In the genomic region with DNA sequence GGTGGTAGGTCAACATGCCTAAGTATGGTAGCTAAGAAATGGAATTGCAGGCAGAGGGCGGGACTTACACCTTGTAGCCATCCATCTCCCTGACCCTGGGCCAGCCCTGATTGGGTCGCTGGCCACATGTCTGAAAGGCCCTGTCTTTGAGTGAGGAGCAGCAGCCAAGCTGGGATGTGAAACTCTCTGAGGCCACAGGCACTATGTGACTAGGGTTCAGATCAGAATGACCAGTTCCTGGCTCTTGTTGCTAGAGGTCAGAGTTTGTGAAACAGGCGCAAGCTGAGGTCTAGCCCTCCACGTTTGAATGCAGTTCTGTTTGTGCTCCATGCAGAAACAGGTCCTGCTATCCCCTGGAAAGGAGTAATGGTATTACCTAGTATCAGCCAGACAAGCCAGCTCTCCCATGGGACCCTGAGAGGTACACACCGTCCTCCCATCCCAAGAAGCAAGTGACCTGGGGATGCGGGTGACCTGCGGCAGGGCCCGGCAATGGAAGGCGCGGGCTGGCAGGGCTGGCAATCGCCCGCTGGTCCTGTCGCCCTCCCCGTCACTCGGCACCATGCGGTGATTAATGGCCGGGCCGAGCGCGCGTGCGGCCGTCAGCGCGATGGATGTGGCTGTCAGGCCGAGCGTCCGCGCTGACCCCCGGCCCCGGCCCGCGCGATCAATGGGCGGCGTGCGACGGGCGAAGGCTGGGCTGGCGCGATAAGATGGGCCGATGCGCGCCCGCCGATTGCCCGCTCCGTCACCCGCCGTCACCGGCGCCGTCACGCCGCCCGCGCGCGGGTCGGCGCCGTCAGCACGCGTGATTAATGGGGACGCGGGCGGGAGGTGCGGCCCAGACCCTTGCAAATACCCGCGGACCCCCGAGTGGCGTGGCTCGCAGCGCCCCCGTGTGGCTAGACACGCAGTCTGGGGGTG, we compare ENCODE assay signal across 8 mouse cellular contexts. TPM values are rescaled to one million over a fixed set of nuclear protein-coding genes. Genes with fewer than 3 reads are reported as not detected.
A peak's percentile ranks its signal among the peaks of the same experiment; 100 is the strongest.
DNase-seq lines count a peak whose midpoint lies in the region; ATAC-seq and TF ChIP-seq lines count a peak whose summit lies in the region.

No protein-coding gene starts in this region.

- DNase-seq in thymus, adult 2 months: peak; percentile 48
- no peak for DNase-seq in thymus, adult 18-20 months
- DNase-seq in gastrocnemius, postnatal 4 days (ENCODE audit: low spot score in 2 of 2): peak; percentile 59 to 60
- DNase-seq in liver, embryonic 14.5 days (ENCODE audit: low read depth in 3 of 3, low spot score in 3 of 3): peak in 2 of 3 experiments; percentile 45
- peak; percentile 88 for DNase-seq in neural tube, embryonic 11.5 days (ENCODE audit: low spot score)
- peak; percentile 87 for DNase-seq in testis, postnatal 10 days (ENCODE audit: low spot score)

- peak overlapping the region; percentile 61 for H3K9ac ChIP-seq in kidney, embryonic 15.5 days
- peak overlapping the region; percentile 78 for H3K9ac ChIP-seq in liver, embryonic 14.5 days (replicated peaks)
- H3K9ac ChIP-seq in neural tube, embryonic 11.5 days (ENCODE audit: low read length): peak overlapping the region; percentile 58

- H3K4me3 ChIP-seq in thymus, adult 2 months (ENCODE audit: control insufficient read depth, insufficient read depth, low read length): peak overlapping the region; percentile 15
- H3K4me3 ChIP-seq in kidney, embryonic 15.5 days (replicated peaks): peak overlapping the region; percentile 62
- H3K4me3 ChIP-seq in liver, embryonic 14.5 days (ENCODE audit: insufficient read depth in 1 of 2, low read depth in 2 of 2, low read length in 2 of 2): peak overlapping the region; percentile 41 to 65
- H3K4me3 ChIP-seq in neural tube, embryonic 11.5 days (ENCODE audit: low read depth, low read length): peak overlapping the region; percentile 40

- whole genome bisulfite sequencing in thymus, adult 2 months: 9% methylated on average over 76 of the region's 76 CpGs
- whole genome bisulfite sequencing in kidney, embryonic 15.5 days: 3% methylated on average over 76 of the region's 76 CpGs
- 4% methylated on average over 76 of the region's 76 CpGs for WGBS in liver, embryonic 14.5 days (ENCODE audit: insufficient replicate concordance)
- 2% methylated on average over 76 of the region's 76 CpGs for WGBS in neural tube, embryonic 11.5 days

- H3K36me3 ChIP-seq in thymus, adult 2 months (ENCODE audit: control insufficient read depth, insufficient read depth, low read length): peaks cover 23% of the 10 kb centered on the region
- H3K36me3 ChIP-seq in kidney, embryonic 15.5 days: peaks cover 58% of the 10 kb centered on the region
- H3K36me3 ChIP-seq in liver, embryonic 14.5 days (replicated peaks; ENCODE audit: control insufficient read depth, insufficient read depth, low read depth): peaks cover 24% of the 10 kb centered on the region
- peaks cover 11% of the 10 kb centered on the region for H3K36me3 ChIP-seq in neural tube, embryonic 11.5 days (ENCODE audit: control insufficient read depth, insufficient read depth, low read length)

- no peaks in the 10 kb centered on the region for H3K9me3 ChIP-seq in kidney, embryonic 15.5 days (replicated peaks)
- H3K9me3 ChIP-seq in liver, embryonic 14.5 days (ENCODE audit: control insufficient read depth, low read length): no peaks in the 10 kb centered on the region
- no peaks in the 10 kb centered on the region for H3K9me3 ChIP-seq in neural tube, embryonic 11.5 days (ENCODE audit: control insufficient read depth, low read length)

- no peak for TF ChIP-seq EP300 in liver, embryonic 14.5 days (IDR thresholded peaks at IDR 0.05; ENCODE audit: low read depth)

- no peak overlapping the region for H3K27ac ChIP-seq in thymus, adult 2 months (ENCODE audit: control insufficient read depth, insufficient read depth, low read length)
- no peak overlapping the region for H3K27ac ChIP-seq in kidney, embryonic 15.5 days
- peak overlapping the region; percentile 67 for H3K27ac ChIP-seq in liver, embryonic 14.5 days
- no peak overlapping the region for H3K27ac ChIP-seq in neural tube, embryonic 11.5 days (ENCODE audit: low read depth, low read length)

- peak overlapping the region; percentile 97 for H3K4me2 ChIP-seq in kidney, embryonic 15.5 days
- H3K4me2 ChIP-seq in liver, embryonic 14.5 days (ENCODE audit: low read depth): peak overlapping the region; percentile 97
- H3K4me2 ChIP-seq in neural tube, embryonic 11.5 days (ENCODE audit: low read depth): peak overlapping the region; percentile 80

- H3K4me1 ChIP-seq in thymus, adult 2 months (replicated peaks; ENCODE audit: control insufficient read depth, insufficient read depth, low read length): no peaks in the 10 kb centered on the region; the same call in 1 of the 2 replicates
- peaks cover 16% of the 10 kb centered on the region for H3K4me1 ChIP-seq in kidney, embryonic 15.5 days
- peaks cover 39 to 42% of the 10 kb centered on the region in 2 experiments for H3K4me1 ChIP-seq in liver, embryonic 14.5 days (replicated peaks; ENCODE audit: control insufficient read depth in 2 of 2, insufficient read depth in 2 of 2, low read length in 1 of 2)
- H3K4me1 ChIP-seq in neural tube, embryonic 11.5 days (ENCODE audit: control insufficient read depth, insufficient read depth, low read length): no peaks in the 10 kb centered on the region; the same call in 1 of the 2 replicates

- TF ChIP-seq POLR2A in thymus, adult 2 months (IDR thresholded peaks at IDR 0.05; ENCODE audit: control insufficient read depth, extremely low read depth, insufficient read depth, low read length, poor library complexity): no peak

- peak; percentile 21; the same call in 1 of the 2 replicates for ATAC-seq in common myeloid progenitor, adult 5-6 weeks (replicated peaks; ENCODE audit: low read depth, poor library complexity, severe bottlenecking)
- ATAC-seq in kidney, embryonic 15.5 days (replicated peaks; ENCODE audit: low FRiP score): peak; percentile 69
- ATAC-seq in liver, embryonic 14.5 days (ENCODE audit: insufficient read depth): peak; percentile 60
- ATAC-seq in neural tube, embryonic 11.5 days (ENCODE audit: insufficient read depth, low FRiP score, low TSS enrichment): peak; percentile 89

- H3K27me3 ChIP-seq in thymus, adult 2 months (ENCODE audit: control insufficient read depth, insufficient read depth, low read length): no peaks in the 10 kb centered on the region; the same call in 1 of the 2 replicates
- no peaks in the 10 kb centered on the region for H3K27me3 ChIP-seq in kidney, embryonic 15.5 days
- H3K27me3 ChIP-seq in liver, embryonic 14.5 days (ENCODE audit: control insufficient read depth, insufficient read depth, low read length): no peaks in the 10 kb centered on the region
- H3K27me3 ChIP-seq in neural tube, embryonic 11.5 days (ENCODE audit: control insufficient read depth, insufficient read depth, low read length): no peaks in the 10 kb centered on the region

- peak; percentile 90 for TF ChIP-seq CTCF in thymus, adult 2 months (IDR thresholded peaks at IDR 0.05; ENCODE audit: borderline replicate concordance, control insufficient read depth, extremely low read depth, insufficient read depth, low read length, poor library complexity)
- TF ChIP-seq CTCF in liver, embryonic 14.5 days (IDR thresholded peaks at IDR 0.05; ENCODE audit: low read depth): peak; percentile 82

RNA-seq across cellular contexts. Expression of a gene that starts 19.0 kb away (rescaled TPM):
- polyA plus RNA-seq in thymus, adult 2 months (2012; rRNA removed): 287 and 301 TPM in 2 replicates
- 76.9 and 101 TPM in 2 replicates for total RNA-seq in common myeloid progenitor, adult 5-6 weeks (2017)
- total RNA-seq in gastrocnemius, postnatal 4 days (2021): 100 to 1,000 TPM; 117 to 128 TPM
- polyA plus RNA-seq in kidney, embryonic 15.5 days (2015; fragmentation: Nextera tagmentation; extraction: Ambion mirVana): 239 and 245 TPM in 2 replicates
- polyA plus RNA-seq in liver, embryonic 14.5 days (2012; rRNA removed): 66.9 and 67.7 TPM in 2 replicates
- 86.9 and 90.0 TPM in 2 replicates for polyA plus RNA-seq in liver, embryonic 14.5 days (2014; fragmentation: Nextera tagmentation; extraction: Ambion mirVana)
- polyA plus RNA-seq in neural tube, embryonic 11.5 days (2014; fragmentation: Nextera tagmentation; extraction: Ambion mirVana): 190 and 195 TPM in 2 replicates

RNA-seq across cellular contexts. Expression of a gene that starts 34.5 kb away (rescaled TPM):
- 52.1 and 52.2 TPM in 2 replicates for polyA plus RNA-seq in thymus, adult 2 months (2012; rRNA removed)
- 187 and 204 TPM in 2 replicates for total RNA-seq in common myeloid progenitor, adult 5-6 weeks (2017)
- 10 to 100 TPM; 35.0 to 36.0 TPM for total RNA-seq in gastrocnemius, postnatal 4 days (2021)
- 163 and 170 TPM in 2 replicates for polyA plus RNA-seq in kidney, embryonic 15.5 days (2015; fragmentation: Nextera tagmentation; extraction: Ambion mirVana)
- 33.8 and 49.1 TPM in 2 replicates for polyA plus RNA-seq in liver, embryonic 14.5 days (2012; rRNA removed)
- polyA plus RNA-seq in liver, embryonic 14.5 days (2014; fragmentation: Nextera tagmentation; extraction: Ambion mirVana): 72.6 and 79.8 TPM in 2 replicates
- polyA plus RNA-seq in neural tube, embryonic 11.5 days (2014; fragmentation: Nextera tagmentation; extraction: Ambion mirVana): 166 and 170 TPM in 2 replicates

RNA-seq across cellular contexts. Expression of a gene that starts 53.4 kb away (rescaled TPM):
- polyA plus RNA-seq in thymus, adult 2 months (2012; rRNA removed): 79.5 and 83.6 TPM in 2 replicates
- total RNA-seq in common myeloid progenitor, adult 5-6 weeks (2017): 16.9 and 18.7 TPM in 2 replicates
- total RNA-seq in gastrocnemius, postnatal 4 days (2021): 10 to 100 TPM; 13.8 to 14.4 TPM
- polyA plus RNA-seq in kidney, embryonic 15.5 days (2015; fragmentation: Nextera tagmentation; extraction: Ambion mirVana): 37.7 and 42.8 TPM in 2 replicates
- polyA plus RNA-seq in liver, embryonic 14.5 days (2012; rRNA removed): 9.1 and 9.7 TPM in 2 replicates
- polyA plus RNA-seq in liver, embryonic 14.5 days (2014; fragmentation: Nextera tagmentation; extraction: Ambion mirVana): 14.3 and 16.3 TPM in 2 replicates
- 39.0 and 42.2 TPM in 2 replicates for polyA plus RNA-seq in neural tube, embryonic 11.5 days (2014; fragmentation: Nextera tagmentation; extraction: Ambion mirVana)

Comparison
In these comparisons a context has a peak if more than half of its experiments do, and no peak if none do; other contexts are left out.
1. DNase-seq: peak in thymus, adult 2 months (single experiment), gastrocnemius, postnatal 4 days (2 of 2), liver, embryonic 14.5 days (2 of 3), neural tube, embryonic 11.5 days (single experiment) and testis, postnatal 10 days (single experiment); none in thymus, adult 18-20 months (0 of 2).
2. ATAC-seq: peak in every context shown above with its lines; median percentile 89 in neural tube, embryonic 11.5 days; 69 in kidney, embryonic 15.5 days; 60 in liver, embryonic 14.5 days; 21 in common myeloid progenitor, adult 5-6 weeks.
3. Peak in every context shown above with its lines, with median percentiles within 50 percentile points of each other: H3K4me3 ChIP-seq, H3K4me2 ChIP-seq and H3K9ac ChIP-seq.